Mouse (Mus musculus) thymus, postnatal 25 days (tissue): Measurements from ENCODE around the gene Slc7a11.

Source experiments
- DNase-seq: peaks from one replicate; pipeline ENCODE4 v3.0.0; 2022

Gene Slc7a11

DNA sequence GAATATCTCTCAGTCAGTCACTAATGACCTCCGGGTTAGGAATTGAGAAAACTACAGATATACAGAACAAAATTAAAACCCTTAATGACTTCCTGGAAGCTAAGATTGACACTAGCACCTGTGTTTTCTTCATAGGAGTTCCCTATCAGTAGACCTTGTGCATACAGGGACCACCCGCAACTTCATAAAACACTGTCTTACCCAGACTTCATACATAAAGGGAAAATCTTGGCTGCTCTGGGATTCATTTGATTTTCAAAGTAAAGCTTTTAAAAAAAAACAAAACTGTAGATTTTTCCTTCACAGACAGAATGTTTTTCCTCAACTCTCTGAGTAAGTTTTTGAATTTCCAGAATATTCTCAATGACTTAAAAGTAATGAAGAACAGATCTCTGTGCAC, 477.8 kb downstream of the Slc7a11 start:
- DNase-seq: no peak

DNA sequence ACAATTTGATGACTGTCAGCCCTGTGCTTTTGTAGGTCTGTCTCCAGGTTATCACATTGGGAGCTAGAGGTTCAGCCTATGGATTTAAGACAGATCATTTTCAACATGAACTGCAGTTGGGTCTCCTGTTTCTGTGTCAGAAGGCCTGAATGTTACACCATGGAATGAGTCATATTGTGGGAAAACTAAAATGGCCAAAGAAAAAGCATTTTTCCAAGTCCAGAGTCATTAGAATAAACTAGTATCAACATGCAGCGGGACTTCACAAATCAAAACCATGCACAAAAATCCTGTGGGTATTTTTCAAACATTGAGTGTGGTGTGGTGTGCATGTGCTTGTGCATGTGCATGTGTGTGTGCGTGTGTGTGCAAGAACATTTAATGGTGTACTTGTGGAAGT, 482.8 kb downstream of the Slc7a11 start:
- DNase-seq: no peak

DNA sequence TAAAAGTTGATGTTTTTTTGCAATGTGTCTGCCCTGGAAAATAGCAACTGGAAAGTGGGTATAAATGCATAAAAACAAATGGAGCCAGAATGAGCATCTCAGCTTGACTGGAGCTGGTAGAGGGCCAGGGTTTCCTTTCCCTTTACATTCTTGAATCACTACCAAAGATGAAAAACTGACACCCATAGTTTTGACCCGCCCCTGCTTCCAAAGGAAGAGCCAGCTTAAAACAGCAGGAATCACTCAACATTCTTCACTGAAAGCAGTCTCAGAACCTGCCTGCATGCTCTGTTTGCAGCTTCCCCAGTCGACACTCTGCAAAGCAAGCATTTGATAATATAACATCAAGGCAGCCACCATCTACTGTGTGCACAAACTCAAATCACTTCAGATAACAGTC, 496.6 kb downstream of the Slc7a11 start:
- DNase-seq: no peak

GRCm38 (mm10) chr3:49944783-49945182, 498.6 kb downstream of the Slc7a11 start:
- no peak for DNase-seq

GRCm38 (mm10) chr3:49937611-49938010, 505.8 kb downstream of the Slc7a11 start:
- DNase-seq: no peak

GRCm38 (mm10) chr3:49929496-49929895, 513.9 kb downstream of the Slc7a11 start:
- DNase-seq: no peak

DNA sequence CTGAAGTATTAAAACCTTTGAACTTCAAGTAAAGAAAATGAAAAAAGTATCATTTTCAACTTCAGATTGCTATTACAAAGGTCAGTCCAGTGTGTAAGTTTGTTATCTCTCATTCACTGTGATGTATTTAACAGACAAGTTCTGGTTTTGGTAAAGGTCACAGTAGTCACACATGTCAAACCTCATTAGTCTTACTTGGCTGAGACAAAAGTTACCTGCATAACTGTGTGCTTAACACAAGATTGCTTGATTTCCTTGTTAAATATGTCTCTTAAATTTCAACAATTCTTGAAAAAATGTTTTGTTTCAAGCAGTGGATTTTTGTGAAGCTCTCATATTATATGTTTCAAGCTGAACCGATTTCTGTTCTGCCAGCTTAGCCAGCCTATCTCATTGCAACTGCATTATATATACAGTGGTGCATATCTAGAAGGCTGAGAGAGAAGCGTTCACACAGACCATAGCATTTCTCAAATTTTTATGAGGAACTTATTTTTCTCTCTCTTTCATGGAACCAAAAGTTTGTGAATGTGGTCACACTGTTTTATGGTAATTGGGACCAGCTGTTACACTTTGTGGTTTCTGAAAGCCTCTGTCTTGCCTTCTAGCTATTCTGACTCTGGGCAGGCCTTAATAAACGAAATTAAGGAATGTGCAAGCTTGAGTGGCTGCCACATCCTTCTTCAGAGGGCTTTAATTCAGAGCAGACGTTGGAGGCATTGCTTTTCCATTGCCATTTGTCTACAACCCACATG, 514.7 kb downstream of the Slc7a11 start:
- DNase-seq: no peak

DNA sequence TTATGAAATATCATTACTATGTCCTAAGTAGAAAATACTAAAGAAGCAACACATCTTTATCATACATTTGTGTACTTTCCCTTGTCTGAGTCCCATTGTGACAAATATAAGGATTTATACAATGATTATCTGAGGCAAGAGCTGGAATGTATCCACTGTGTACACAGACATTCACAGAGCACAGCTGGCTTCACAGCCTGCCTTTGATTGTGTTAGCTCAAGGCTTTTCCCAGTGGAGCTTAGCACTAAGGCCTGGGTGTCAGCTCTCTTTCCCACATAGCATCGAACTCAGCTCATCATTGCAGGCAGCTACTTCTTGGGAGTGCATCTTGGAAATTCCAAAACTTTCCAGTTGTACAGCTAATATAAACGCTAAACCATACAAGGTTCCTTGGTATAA, 529.5 kb downstream of the Slc7a11 start:
- no peak for DNase-seq

DNA sequence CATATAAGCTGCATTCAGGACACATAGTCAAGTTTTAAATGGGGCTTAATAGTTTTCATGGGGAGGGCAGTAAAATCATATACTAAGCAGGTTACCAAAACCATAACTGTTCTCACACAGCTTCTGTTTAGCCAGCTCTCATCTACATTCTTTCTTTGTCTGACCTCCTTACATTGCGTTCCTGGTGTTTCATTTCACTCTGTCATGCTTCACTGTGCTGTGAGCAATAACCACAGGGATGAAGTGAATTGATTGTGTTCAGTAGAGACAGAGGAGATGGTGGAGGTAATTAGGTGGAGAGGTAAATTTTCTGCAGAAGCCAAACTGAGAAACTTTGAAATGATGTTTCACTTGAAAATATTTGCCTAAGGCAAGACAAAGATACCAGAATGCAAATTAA, 532.5 kb downstream of the Slc7a11 start:
- no peak for DNase-seq

DNA sequence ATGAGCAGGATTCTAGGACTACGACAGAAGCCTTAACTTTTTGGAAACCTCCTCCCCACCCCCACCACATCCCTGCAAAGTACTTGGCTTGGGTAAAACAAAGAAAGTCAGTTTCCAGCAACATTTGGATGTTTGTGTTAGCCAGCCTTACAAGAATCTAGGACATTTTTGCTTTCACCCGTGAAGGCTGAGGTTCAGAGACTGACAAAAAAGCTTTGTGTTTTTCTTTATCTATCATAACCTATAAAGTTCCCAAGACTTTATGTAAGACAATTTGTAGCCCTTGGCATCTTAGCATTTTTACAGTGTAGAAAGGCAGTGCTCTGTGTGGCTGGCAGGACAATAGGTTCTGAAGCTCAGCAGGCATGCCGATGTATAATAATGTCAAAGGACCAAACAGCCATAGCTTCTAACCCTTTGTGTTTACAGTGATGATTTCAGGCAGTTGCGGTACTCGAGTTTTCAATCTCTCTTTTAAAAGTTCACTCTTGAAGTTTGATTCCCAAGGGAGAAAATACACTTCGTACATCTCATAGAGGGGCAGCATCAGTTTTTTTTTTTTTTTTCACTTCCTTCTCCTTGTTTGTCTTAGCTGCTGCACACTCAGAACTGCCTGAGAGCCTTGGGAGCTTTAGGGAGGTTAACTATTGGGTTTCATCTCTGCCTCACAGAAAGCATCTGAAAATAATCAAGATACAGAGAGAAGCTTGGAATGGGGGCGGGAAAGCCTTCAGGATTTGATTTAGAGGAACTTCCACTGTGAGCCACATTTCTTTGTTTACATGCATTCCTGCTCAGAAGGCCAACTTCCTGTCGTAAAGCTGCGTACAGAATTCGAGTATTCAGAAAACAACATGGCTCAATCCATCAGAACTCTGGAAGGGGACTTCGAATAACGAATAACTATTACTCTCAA, 534.7 kb downstream of the Slc7a11 start:
- no peak for DNase-seq

DNA sequence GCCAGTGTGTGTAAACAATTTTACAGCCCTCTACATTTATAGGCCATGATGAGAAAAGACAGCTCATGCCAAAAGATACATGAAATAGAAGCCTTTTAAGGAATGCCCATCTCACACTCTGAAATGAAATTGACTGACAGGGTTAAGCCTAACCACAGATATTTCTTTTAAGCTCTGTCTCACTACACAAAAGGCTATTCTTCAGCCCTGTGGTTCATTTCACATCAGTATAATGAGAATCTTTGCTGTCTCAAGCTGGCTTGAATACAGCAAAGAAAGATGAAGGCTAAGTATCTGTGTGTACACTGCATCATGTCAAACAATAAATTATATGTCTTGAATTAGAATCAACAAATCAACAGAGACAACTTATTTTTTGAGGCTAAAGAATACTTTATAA, 549.5 kb downstream of the Slc7a11 start:
- no peak for DNase-seq

DNA sequence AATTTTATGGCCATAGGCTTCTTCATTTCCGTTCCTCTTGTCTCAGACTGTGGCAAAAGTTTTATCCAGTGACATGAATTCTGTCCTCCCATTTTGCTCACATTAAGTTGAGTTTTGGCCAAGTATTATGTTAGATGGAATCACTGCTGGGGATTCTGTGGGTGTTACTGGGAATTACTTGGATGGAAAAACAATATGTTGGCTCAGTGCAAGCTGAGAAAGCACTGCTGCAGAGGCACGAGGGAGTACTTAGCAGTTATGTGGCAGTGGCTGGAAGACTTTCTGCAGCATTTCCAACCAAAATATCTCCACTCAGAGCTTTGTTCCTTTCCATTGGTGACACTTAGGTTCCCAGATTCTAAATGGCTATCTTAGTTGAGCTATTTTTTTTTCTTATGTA, 556.1 kb downstream of the Slc7a11 start:
- no peak for DNase-seq

- no peak for DNase-seq
These were observed 557.0 kb downstream of the Slc7a11 start for GRCm38 (mm10) chr3:49886220-49886945.

- DNase-seq: no peak
These were observed 562.9 kb downstream of the Slc7a11 start for GRCm38 (mm10) chr3:49880496-49880895.

GRCm38 (mm10) chr3:49870786-49871185, 572.6 kb downstream of the Slc7a11 start:
- DNase-seq: no peak

DNA sequence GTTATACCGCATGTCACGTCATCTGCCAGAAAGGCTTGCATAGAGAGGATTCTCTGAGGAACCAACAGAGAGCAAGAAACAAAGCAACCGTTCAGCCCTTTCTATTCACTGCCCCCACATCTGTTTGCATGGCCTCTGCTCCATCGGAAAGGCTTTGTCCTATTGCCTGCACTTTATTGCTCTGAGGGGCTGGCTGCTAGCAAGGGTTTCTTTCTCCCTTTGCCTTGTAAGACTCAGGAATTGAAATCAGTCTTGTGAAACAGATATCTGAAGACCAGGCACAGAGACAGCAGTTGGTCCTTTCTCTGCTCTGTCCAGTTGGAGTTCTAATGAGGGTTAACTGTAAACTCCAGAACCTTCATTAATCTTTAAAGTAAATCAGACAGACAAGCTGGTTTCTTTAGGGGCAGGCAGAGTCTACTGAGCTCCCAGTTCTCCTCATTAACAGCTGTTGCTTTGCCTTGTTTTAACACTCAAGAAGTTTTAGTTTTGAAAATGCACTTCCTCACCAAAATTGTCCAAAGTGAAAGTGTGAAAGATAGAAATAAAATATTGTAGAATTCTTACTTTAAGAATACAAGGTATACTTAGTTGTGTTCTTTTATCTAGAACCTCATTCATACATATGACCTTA, 575.3 kb downstream of the Slc7a11 start:
- no peak for DNase-seq

DNA sequence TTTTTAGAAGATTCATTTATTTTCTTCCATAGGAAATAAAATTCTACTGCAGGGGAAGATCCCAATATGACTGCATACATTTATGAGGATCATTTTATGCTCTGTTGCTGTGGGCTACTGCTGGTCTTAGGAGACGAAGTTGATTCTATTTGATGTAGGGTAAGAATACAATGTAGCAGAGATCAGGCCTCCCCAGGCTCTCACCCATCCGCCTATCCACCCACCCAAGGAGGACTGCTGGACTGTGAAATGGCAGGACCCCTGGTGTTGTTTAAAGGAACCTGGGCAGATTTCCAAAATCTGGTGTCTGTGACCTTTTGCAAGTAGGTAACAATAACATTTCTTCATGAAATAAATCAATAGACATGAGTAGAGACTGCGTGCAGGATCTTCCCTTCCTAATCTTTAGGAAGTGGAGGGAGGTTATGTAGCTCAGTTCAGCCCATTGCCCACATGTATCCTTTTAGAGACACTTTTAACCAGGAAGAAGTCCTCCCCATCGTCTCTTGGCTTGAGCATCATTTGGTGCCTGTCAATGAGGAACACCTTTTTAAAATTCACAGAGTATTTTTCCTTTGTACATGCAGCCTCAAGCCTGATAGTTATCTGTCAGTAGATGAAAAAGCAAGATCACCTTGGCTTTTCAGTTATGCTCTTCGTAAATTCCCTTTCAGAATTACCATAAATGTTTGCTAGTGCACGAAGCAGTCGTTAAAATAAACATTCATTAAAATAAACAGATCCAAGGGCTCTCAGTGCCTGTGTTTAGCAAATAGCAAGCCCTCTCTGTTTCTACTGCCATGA, 576.1 kb downstream of the Slc7a11 start:
- DNase-seq: no peak

DNA sequence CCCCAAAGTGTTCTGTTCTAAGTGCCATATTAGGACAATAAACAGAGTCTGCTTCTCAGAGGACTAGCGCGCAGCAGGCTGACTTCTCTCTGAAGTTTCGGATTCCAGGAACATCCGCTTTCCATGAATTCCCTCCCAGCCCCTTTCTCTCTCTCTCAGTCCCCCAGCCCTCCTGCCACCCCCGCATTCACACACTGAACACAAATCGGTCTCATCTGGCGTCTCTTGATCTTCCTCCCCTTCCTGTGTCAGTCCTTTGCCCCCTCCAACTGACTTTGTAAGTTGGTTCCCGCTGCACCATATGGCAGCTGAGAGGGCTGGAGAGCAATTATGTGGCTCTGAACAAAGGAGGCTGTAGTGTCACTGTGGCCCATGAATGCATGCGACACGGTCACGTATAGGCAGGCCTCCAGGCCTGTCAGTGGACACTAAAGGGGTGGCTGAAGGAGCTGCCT, 577.3 kb downstream of the Slc7a11 start:
- no peak for DNase-seq

- DNase-seq: no peak
These were observed 586.6 kb downstream of the Slc7a11 start for GRCm38 (mm10) chr3:49856797-49857196.

DNA sequence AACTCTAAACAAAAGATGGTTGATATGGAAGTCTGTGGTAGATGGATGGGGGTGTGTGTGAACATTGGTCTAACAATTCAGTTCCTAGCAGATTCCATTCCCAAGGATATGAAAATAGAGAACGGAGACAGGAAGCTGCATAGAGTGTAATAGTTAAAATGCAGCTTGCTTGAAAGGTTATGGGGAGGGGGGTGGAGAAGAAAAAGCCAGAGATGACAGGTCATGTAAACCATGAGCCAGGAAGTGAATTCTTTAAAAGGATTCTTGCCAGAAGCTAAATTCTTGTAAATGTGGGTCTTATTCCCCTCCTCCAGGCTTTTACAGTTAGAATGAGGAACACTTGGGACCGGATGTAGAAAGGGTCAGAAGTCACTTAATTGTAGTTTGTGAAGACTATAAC, 589.1 kb downstream of the Slc7a11 start:
- no peak for DNase-seq

DNA sequence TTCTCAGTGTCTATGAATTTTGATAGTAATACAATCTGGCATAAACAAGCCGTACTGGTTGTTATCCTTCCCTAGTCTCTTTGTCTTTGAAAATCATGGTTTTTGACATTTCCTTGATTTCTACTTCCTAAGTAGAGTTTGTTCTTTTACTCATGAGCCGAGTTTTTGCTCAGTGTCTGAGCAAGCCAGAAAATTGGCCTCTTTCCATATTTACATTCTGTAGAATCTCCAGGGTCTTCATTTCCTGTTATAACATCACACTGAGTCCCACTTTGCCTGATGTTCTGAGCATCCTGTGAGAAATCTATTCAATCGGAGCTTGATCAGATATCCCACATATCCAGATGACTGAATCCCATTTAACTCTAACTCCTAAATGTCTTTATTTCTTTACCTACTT, 600.4 kb downstream of the Slc7a11 start:
- no peak for DNase-seq
